Mouse (Mus musculus): ENCODE data around the gene Pcnx2. TPM values are rescaled to one million over a fixed set of nuclear protein-coding genes. Genes with fewer than 3 reads are reported as not detected.

Pcnx2 gene
- polyA plus RNA-seq, 1 experiment from 2014 or later: 0.75 TPM

DNA sequence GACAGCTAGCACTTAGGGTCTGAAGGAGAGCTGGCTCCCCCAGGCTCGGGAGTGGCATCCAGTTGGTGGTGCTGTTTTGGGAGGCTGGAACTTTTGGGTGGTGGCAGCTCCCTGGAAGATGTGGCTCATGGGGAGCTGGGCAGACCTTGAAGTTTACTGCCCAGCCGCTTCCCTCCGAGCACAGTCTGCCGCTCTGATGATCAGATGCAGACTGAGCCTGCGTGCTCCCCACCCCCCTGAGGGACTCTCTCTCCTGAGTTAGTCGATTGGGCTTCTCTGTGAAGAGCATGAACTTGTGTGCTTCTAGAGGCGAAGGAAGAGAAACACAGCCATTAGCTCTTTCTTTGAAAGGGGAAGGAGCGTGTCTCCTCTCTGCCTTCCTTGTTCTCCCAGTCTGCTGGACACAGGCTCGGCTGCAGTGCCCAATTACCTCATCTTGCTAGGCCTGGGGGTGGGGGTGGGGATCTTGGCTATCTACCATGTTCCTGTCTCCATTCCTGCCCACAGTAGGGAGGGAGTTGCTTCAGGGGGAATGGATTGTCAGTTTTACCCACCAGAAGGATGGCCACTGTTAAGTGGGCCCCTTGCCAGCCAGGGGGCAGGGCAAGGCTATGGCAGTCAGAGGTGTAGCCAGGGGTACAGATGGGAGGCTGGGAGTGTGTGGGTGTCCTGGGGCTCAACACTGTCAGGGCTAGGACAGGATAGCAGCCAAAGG lies 141.6 kb downstream of the Pcnx2 start:
- ATAC-seq (ENCODE audit: insufficient number of reproducible peaks, low FRiP score, low TSS enrichment, low read depth): peak; percentile 20; the same call in 1 of the 2 replicates

GRCm38 (mm10) chr8:125755896-125756295 lies 142.2 kb downstream of the Pcnx2 start:
- H3K9ac ChIP-seq: no peak overlapping the region
- WGBS: 73% methylated on average over 8 of the region's 8 CpGs

More for the DNA sequence above, 141.6 kb downstream of the Pcnx2 start:
- WGBS: 29% methylated on average over 9 of the region's 9 CpGs
- H3K27me3 ChIP-seq: no peaks in the 10 kb centered on the region
- H3K4me3 ChIP-seq (replicated peaks): no peak overlapping the region
- H3K27ac ChIP-seq (replicated peaks): no peak overlapping the region
- peaks cover 10% of the 10 kb centered on the region; the same call in 1 of the 2 replicates for H3K4me1 ChIP-seq
- H3K9ac ChIP-seq: no peak overlapping the region
- H3K9me3 ChIP-seq (replicated peaks): no peaks in the 10 kb centered on the region
- no peak overlapping the region for H3K4me2 ChIP-seq (replicated peaks)
- no peaks in the 10 kb centered on the region for H3K36me3 ChIP-seq

GRCm38 (mm10) chr8:125750846-125751245 lies 147.3 kb downstream of the Pcnx2 start:
- Histone ChIP-seq H3K27me3 (no peaks in the 10 kb centered on the region), H3K36me3 (no peaks in the 10 kb centered on the region), H3K27ac (replicated peaks) (no peak overlapping the region), H3K4me1 (peaks cover 10% of the 10 kb centered on the region), H3K4me3 (replicated peaks) (no peak overlapping the region), H3K4me2 (replicated peaks) (no peak overlapping the region), H3K9ac (no peak overlapping the region), H3K9me3 (replicated peaks) (no peaks in the 10 kb centered on the region)
- whole genome bisulfite sequencing: 38% methylated on average over 8 of the region's 8 CpGs
- ATAC-seq (ENCODE audit: insufficient number of reproducible peaks, low FRiP score, low TSS enrichment, low read depth): 0 out of 2 replicates have a peak, but pooled peaks have one; percentile 3

More at GRCm38 (mm10) chr8:125755896-125756295, 142.2 kb downstream of the Pcnx2 start:
- Histone ChIP-seq H3K4me3 (replicated peaks) (no peak overlapping the region), H3K9me3 (replicated peaks) (no peaks in the 10 kb centered on the region), H3K27me3 (no peaks in the 10 kb centered on the region), H3K4me1 (peaks cover 12% of the 10 kb centered on the region), H3K36me3 (no peaks in the 10 kb centered on the region), H3K4me2 (replicated peaks) (no peak overlapping the region), H3K27ac (replicated peaks) (no peak overlapping the region)
- no peak for ATAC-seq (ENCODE audit: insufficient number of reproducible peaks, low FRiP score, low TSS enrichment, low read depth)

GRCm38 (mm10) chr8:125747390-125747789 lies 150.7 kb downstream of the Pcnx2 start:
- Histone ChIP-seq H3K27ac (replicated peaks) (no peak overlapping the region), H3K9ac (no peak overlapping the region), H3K4me3 (replicated peaks) (no peak overlapping the region), H3K9me3 (replicated peaks) (no peaks in the 10 kb centered on the region), H3K27me3 (no peaks in the 10 kb centered on the region), H3K4me1 (peaks cover 10% of the 10 kb centered on the region), H3K36me3 (no peaks in the 10 kb centered on the region), H3K4me2 (replicated peaks) (no peak overlapping the region)
- 77% methylated on average over 8 of the region's 8 CpGs for WGBS
- ATAC-seq (ENCODE audit: insufficient number of reproducible peaks, low FRiP score, low TSS enrichment, low read depth): no peak

GRCm38 (mm10) chr8:125744914-125745576 lies 153.1 kb downstream of the Pcnx2 start:
- H3K27me3 ChIP-seq: no peaks in the 10 kb centered on the region
- ATAC-seq (ENCODE audit: insufficient number of reproducible peaks, low FRiP score, low TSS enrichment, low read depth): no peak
- H3K4me2 ChIP-seq (replicated peaks): no peak overlapping the region
- no peaks in the 10 kb centered on the region for H3K36me3 ChIP-seq
- H3K9ac ChIP-seq: no peak overlapping the region
- no peak overlapping the region for H3K27ac ChIP-seq (replicated peaks)
- H3K4me3 ChIP-seq (replicated peaks): no peak overlapping the region
- H3K4me1 ChIP-seq: peaks cover 7% of the 10 kb centered on the region; the same call in 1 of the 2 replicates
- WGBS: 85% methylated on average over 10 of the region's 10 CpGs
- H3K9me3 ChIP-seq (replicated peaks): no peaks in the 10 kb centered on the region

GRCm38 (mm10) chr8:125742406-125742805 lies 155.7 kb downstream of the Pcnx2 start:
- Histone ChIP-seq H3K9ac (no peak overlapping the region), H3K27me3 (no peaks in the 10 kb centered on the region), H3K4me3 (replicated peaks) (no peak overlapping the region), H3K9me3 (replicated peaks) (no peaks in the 10 kb centered on the region), H3K36me3 (no peaks in the 10 kb centered on the region), H3K4me2 (replicated peaks) (no peak overlapping the region), H3K4me1 (0 out of 2 replicates have a peak, but pooled peaks cover 7% of the 10 kb centered on the region), H3K27ac (replicated peaks) (no peak overlapping the region)
- 75% methylated on average over 8 of the region's 8 CpGs for WGBS
- no peak for ATAC-seq (ENCODE audit: insufficient number of reproducible peaks, low FRiP score, low TSS enrichment, low read depth)

DNA sequence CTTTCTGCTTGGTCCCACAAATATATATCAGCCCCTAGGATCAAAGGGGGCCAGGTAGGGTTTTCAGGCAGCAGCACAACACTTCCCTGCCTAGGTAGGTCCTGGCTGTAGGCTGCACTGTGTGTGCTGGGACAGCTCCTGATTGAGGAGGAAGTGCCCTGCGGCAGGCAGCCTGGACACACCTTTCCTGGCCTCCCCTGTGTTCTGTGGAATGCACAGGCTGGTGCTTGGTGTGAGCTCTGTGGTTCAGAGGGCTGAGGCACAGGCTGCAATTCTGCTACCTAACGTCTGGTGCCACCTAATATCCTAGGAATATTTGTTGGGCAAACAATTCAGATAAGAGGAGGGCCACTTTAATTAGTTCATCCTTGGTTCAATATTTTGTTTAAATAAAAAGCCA lies 156.3 kb downstream of the Pcnx2 start:
- Histone ChIP-seq H3K4me1 (0 out of 2 replicates have a peak, but pooled peaks cover 7% of the 10 kb centered on the region), H3K4me2 (replicated peaks) (no peak overlapping the region), H3K27ac (replicated peaks) (no peak overlapping the region), H3K9ac (no peak overlapping the region), H3K27me3 (no peaks in the 10 kb centered on the region), H3K9me3 (replicated peaks) (no peaks in the 10 kb centered on the region), H3K4me3 (replicated peaks) (no peak overlapping the region), H3K36me3 (0 out of 2 replicates have a peak, but pooled peaks cover 5% of the 10 kb centered on the region)
- 46% methylated on average over 2 of the region's 2 CpGs for WGBS
- ATAC-seq (ENCODE audit: insufficient number of reproducible peaks, low FRiP score, low TSS enrichment, low read depth): no peak

- H3K9ac ChIP-seq: no peak overlapping the region
- 0 out of 2 replicates have a peak, but pooled peaks cover 6% of the 10 kb centered on the region for H3K36me3 ChIP-seq
- H3K27me3 ChIP-seq: no peaks in the 10 kb centered on the region
- 0 out of 2 replicates have a peak, but pooled peaks cover 7% of the 10 kb centered on the region for H3K4me1 ChIP-seq
- no peak for ATAC-seq (ENCODE audit: insufficient number of reproducible peaks, low FRiP score, low TSS enrichment, low read depth)
- no peaks in the 10 kb centered on the region for H3K9me3 ChIP-seq (replicated peaks)
- H3K4me2 ChIP-seq (replicated peaks): no peak overlapping the region
- 83% methylated on average over 5 of the region's 5 CpGs for WGBS
- H3K4me3 ChIP-seq (replicated peaks): no peak overlapping the region
- no peak overlapping the region for H3K27ac ChIP-seq (replicated peaks)
These were observed 156.7 kb downstream of the Pcnx2 start for GRCm38 (mm10) chr8:125741377-125741776.

GRCm38 (mm10) chr8:125740655-125741054 lies 157.5 kb downstream of the Pcnx2 start:
- Histone ChIP-seq H3K27me3 (no peaks in the 10 kb centered on the region), H3K36me3 (0 out of 2 replicates have a peak, but pooled peaks cover 6% of the 10 kb centered on the region), H3K4me2 (replicated peaks) (no peak overlapping the region), H3K9me3 (replicated peaks) (no peaks in the 10 kb centered on the region), H3K27ac (replicated peaks) (no peak overlapping the region), H3K4me1 (peaks cover 10% of the 10 kb centered on the region; the same call in 1 of the 2 replicates), H3K9ac (no peak overlapping the region), H3K4me3 (replicated peaks) (no peak overlapping the region)
- WGBS: 78% methylated on average over 10 of the region's 10 CpGs
- ATAC-seq (ENCODE audit: insufficient number of reproducible peaks, low FRiP score, low TSS enrichment, low read depth): no peak

DNA sequence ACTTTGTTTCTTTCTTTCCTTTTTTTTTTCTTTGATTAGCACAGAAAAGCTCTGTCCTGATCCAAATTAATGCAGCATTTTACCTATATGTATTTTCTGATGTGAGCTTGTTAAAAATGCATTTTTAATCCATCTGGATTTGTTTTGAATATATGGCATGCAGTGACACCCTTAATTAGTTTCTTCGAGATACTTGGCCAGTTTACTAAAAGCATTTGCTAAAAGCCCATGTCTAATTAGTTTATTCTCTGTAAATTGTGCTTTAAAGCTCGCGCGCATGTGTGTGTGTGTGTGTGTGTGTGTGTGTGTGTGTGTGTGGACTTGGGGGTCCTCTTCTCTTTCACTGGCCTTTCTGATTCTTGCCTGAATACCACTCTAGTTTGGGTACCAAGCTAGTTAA lies 159.2 kb downstream of the Pcnx2 start:
- ATAC-seq (ENCODE audit: insufficient number of reproducible peaks, low FRiP score, low TSS enrichment, low read depth): no peak
- Histone ChIP-seq H3K9me3 (replicated peaks) (no peaks in the 10 kb centered on the region), H3K36me3 (0 out of 2 replicates have a peak, but pooled peaks cover 6% of the 10 kb centered on the region), H3K27ac (replicated peaks) (no peak overlapping the region), H3K4me2 (replicated peaks) (no peak overlapping the region), H3K9ac (no peak overlapping the region), H3K4me3 (replicated peaks) (no peak overlapping the region), H3K4me1 (peaks cover 24% of the 10 kb centered on the region; the same call in 1 of the 2 replicates), H3K27me3 (no peaks in the 10 kb centered on the region)
- WGBS: 67% methylated on average over 4 of the region's 4 CpGs

Measured in embryonic facial prominence, embryonic 15.5 days (tissue).